Mouse (Mus musculus) embryonic fibroblast, embryonic 13.5 days (primary cell): Measurements from ENCODE around the gene Ddx42. TPM values are rescaled to one million over a fixed set of nuclear protein-coding genes. Genes with fewer than 3 reads are reported as not detected.

Experiments used
- H3K27ac ChIP-seq: 2 replicates; pipeline ENCODE4 v1.5.1; 2012; ENCODE audit warnings: low read length, control low read depth, inconsistent platforms; ENCODE audit not compliant: insufficient read depth
- H3K4me1 ChIP-seq: 2 replicates; pipeline ENCODE4 v1.6.1; 2011; ENCODE audit warnings: low read length; ENCODE audit not compliant: control insufficient read depth, insufficient read depth
- H3K4me3 ChIP-seq: 2 replicates; pipeline ENCODE4 v1.5.1; 2011; ENCODE audit warnings: mild to moderate bottlenecking, control low read depth, low read length; ENCODE audit not compliant: insufficient read depth
- CTCF ChIP-seq: IDR thresholded peaks from 2 replicates; pipeline ENCODE4 v1.5.1; 2011; ENCODE audit warnings: mild to moderate bottlenecking, control low read depth, low read length, moderate library complexity, borderline replicate concordance; ENCODE audit not compliant: insufficient read depth
- POLR2A ChIP-seq: IDR thresholded peaks from 2 replicates; pipeline ENCODE4 v1.6.1; 2011; ENCODE audit warnings: low read depth, mild to moderate bottlenecking, control low read depth, low read length, moderate library complexity
- polyA plus RNA-seq: library from polyadenylated mRNA; stranded (reverse); fragments of >200 nt; gene quantifications from 2 replicates; pipeline ENCODE4 v1.2.4, GENCODE M21; 2011; ENCODE audit warnings: low read depth; ENCODE audit not compliant: missing spikeins, insufficient read length

Ddx42 gene
- 55.0 and 58.3 TPM in 2 replicates for polyA plus RNA-seq

- no peak for TF ChIP-seq CTCF
- peak; percentile 78 for TF ChIP-seq POLR2A
- no peaks in the 10 kb centered on the region for H3K4me1 ChIP-seq
- peak within 1 kb of the TSS; percentile 96 for H3K27ac ChIP-seq
Observed at GRCm38 (mm10) chr11:106216730-106217490, at the start of gene Ddx42. Ddx42 (plus strand) TSS chr11:106216926.

DNA sequence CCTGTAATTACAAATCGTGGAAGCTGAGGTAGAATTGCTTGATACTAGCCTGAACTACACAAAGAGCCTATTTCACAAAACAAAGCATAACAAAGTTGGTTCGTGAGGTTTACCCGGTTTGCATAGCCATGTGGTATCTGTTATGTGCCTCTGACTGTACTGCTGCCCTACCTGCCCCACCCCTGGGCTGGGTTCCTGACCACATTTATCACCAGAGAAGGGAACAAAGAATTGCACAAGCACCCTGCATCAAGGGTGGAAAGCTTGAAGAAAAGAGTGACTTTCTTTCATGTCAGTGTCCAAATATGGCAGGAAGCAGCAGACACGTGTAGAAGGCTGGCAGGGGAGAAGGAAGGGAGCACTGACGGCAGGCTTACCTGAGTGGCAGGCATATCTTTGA is 49.3 kb upstream of the Ddx42 start:
- H3K4me1 ChIP-seq, result no peaks in the 10 kb centered on the region; the same call in 1 of the 2 replicates
- H3K4me3 ChIP-seq, result no peak overlapping the region
- H3K27ac ChIP-seq, result no peak overlapping the region
- no peak for TF ChIP-seq POLR2A
- no peak for TF ChIP-seq CTCF

More at GRCm38 (mm10) chr11:106216730-106217490, at the start of gene Ddx42:
- H3K4me3 ChIP-seq, result peak within 1 kb of the TSS; percentile 91

GRCm38 (mm10) chr11:106170807-106171206 is 45.9 kb upstream of the Ddx42 start:
- no peaks in the 10 kb centered on the region; the same call in 1 of the 2 replicates for H3K4me1 ChIP-seq
- TF ChIP-seq CTCF (no peak), POLR2A (no peak)
- H3K4me3 ChIP-seq, result no peak overlapping the region
- no peak overlapping the region for H3K27ac ChIP-seq

DNA sequence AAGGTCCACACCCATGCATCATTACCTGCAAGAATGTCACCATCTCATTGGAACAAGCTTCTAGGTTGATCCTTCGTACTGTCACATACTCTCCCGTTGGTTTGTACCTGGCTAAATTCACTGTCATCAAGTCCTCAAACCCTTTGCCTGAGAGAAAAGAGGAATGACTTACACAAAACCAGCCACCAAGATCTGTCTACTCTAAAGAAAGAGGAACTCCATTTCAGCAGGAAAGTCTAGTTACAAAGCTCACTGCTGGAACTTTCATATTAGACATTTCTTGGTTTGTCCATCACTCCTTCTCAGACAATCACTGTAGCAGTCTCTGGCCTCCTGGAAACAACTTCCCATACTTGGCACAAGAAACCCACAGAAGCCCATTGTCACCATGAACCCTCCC is 43.5 kb upstream of the Ddx42 start:
- Histone ChIP-seq H3K27ac (no peak overlapping the region), H3K4me3 (no peak overlapping the region), H3K4me1 (no peaks in the 10 kb centered on the region; the same call in 1 of the 2 replicates)
- no peak for TF ChIP-seq CTCF
- no peak for TF ChIP-seq POLR2A

- Histone ChIP-seq H3K4me3 (no peak overlapping the region), H3K27ac (no peak overlapping the region), H3K4me1 (no peaks in the 10 kb centered on the region; the same call in 1 of the 2 replicates)
- TF ChIP-seq CTCF (no peak), POLR2A (no peak)
Observed at GRCm38 (mm10) chr11:106174372-106174771, 42.4 kb upstream of the Ddx42 start.

DNA sequence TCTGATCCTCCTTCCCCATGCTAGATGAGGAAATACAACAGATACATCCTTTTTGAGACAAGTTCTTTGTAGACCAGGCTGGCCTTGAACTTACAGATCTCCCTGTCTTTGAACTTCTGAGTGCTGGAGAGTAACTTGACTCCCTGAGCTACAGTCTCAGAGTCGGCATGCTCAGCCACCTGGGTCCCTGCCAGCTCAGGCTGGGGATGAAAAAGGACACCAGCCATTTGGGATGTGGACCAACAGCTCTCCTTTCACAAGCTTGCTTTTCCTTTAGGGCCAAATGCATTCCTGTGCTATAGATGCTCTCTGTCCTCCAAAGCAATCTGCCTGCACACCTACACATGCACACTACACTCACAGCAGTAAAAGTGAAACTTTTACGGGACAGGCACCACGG is 41.6 kb upstream of the Ddx42 start:
- Histone ChIP-seq H3K4me1 (no peaks in the 10 kb centered on the region; the same call in 1 of the 2 replicates), H3K4me3 (no peak overlapping the region), H3K27ac (no peak overlapping the region)
- TF ChIP-seq CTCF (no peak), POLR2A (no peak)

DNA sequence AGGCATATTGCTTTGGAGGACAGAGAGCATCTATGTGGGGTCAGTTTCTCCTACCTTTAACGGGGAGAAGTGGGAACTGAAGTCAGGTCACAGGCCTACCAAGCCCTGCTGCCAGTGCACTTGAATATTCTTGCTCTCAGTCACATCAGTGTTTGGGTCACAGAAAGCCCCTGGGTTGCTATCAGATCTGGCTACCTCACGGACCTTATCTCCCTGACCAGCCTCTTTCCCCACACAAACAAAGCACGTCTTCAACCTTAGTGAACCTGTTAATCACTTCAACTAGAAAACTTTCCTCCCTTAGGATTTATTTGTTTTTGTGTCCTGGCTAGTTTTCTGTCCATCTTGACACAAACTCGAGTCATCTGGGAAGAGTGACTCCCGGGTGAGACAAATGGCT is 40.4 kb upstream of the Ddx42 start:
- H3K4me1 ChIP-seq, result no peaks in the 10 kb centered on the region; the same call in 1 of the 2 replicates
- H3K27ac ChIP-seq, result no peak overlapping the region
- no peak for TF ChIP-seq POLR2A
- TF ChIP-seq CTCF, result no peak
- no peak overlapping the region for H3K4me3 ChIP-seq

DNA sequence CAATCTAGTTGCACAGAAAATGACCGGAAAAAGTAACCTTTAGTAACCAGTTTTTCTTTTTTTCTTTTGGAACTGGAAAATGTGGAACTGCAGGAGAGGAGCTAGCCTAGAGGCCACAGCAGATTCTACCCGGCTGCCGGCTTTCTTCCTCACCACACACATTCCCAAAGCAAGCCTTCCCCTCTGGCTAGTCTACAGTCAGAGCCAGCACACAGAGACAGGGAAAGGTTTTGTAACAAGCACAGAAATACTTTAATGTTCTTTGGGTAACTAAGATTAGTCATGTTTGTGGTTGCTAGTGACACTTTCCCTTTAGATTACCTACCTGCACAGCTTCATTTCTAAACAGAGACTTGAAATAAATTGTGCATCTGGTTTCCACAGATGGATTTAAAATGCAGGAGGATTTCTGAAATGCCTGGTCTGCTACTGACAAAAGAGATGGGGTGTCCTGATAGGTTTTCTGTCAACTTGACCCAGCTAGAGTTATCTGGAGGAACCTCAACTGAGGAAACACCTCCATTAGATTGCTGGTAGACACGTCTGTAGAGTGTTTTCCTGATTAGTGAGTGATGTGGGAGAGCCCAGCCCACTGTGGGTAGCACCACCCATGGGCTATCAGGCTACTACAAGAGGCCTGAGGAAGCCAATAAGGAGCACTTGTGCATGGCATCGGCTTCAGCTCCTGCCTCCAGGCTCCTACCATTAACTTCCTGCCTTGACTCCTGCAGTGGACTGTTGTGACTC is 38.5 kb upstream of the Ddx42 start:
- H3K27ac ChIP-seq, result no peak overlapping the region
- H3K4me3 ChIP-seq, result no peak overlapping the region
- no peaks in the 10 kb centered on the region; the same call in 1 of the 2 replicates for H3K4me1 ChIP-seq
- TF ChIP-seq CTCF (no peak), POLR2A (no peak)

GRCm38 (mm10) chr11:106179711-106180448 is 36.8 kb upstream of the Ddx42 start:
- no peak overlapping the region for H3K27ac ChIP-seq
- no peak for TF ChIP-seq POLR2A
- no peak for TF ChIP-seq CTCF
- H3K4me1 ChIP-seq, result no peaks in the 10 kb centered on the region; the same call in 1 of the 2 replicates
- no peak overlapping the region for H3K4me3 ChIP-seq
